Mouse (Mus musculus) urinary bladder, postnatal 25 days (tissue): ENCODE data around the gene 4930595D18Rik.
A peak's percentile ranks its signal among the peaks of the same experiment; 100 is the strongest.

ENCODE experiments used
- DNase-seq: peaks from one replicate; pipeline ENCODE4 v3.0.0; 2022; ENCODE audit warnings: low spot score

4930595D18Rik gene

DNA sequence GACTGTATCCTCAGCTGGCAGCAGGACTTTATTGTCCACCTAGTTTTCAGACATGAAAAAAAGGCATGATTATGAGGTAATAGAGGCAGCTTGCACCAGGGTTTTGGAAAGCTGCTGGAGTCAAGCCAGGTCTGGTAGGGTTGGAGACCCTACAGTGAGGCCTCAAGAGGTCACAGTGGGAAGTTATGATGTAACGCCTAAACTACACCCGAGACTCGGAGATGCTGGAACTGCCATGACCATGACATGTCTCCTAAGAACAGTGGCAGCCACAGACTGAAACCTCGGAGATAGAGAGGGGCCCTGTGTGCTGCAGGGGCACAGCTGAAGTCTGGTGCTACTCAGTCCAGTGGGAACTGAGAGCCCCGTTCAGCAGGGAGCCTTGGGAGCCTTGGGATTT, at the start of gene 4930595D18Rik:
Gene 4930595D18Rik (minus strand): TSS at position 16 of the 400 bp plus-strand sequence.
- DNase-seq = no peak

DNA sequence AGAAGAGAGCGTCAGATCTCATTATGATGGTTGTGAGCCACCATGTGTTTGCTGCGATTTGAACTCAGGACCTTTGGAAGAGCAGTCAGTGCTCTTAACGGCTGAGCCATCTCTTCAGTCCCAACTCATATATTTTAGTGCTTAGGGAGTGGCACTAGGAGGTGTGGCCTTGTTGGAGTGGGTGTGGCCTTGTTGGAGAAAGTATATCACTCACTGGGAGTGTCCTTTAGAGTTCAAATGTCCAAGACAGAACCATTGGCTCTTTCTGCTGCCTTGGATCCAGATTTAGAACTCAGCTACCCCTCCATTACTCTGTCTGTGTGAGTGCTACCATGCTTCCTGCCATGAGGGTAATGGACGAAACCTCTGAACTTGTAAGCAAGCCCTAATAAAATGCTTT, 49.5 kb upstream of the 4930595D18Rik start:
- no peak for DNase-seq

DNA sequence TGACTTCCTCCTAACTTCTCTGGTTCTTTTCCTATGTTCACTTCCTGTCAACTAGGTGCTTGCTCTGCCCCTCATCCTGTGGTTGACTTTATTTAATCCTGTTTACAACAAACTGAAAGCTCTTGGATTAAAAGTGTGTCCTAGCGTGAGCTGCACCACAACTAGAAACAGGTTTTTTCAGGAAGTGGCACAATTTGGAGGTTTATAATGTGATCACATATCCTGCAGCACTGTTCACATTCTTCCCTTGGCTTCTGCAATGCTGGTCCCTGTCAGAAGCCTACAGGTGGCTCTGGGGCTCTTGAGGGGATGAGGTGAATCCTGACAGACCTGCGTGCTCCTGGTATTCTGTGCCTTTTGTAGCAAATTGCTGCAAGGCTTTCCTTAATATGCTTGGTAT, 46.5 kb upstream of the 4930595D18Rik start:
- DNase-seq = no peak

DNA sequence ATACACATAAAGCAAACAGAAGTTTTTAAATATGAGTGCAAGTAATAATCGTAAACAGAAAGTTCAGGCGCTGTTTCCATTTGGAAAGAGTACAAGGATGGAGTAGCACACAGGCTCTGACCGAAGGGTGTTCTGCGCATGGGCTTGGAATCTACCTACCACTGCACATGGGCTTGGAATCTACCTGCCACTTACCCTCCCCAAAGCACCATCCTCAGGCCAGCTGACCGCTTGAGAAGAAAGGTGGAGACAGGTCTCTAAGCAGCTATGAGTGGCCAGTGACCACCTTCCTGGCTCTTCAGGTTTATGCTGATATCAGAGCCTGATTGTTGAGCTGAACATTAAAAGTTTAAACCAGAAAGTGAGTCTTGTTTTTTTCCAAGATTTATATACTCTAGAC, 44.2 kb upstream of the 4930595D18Rik start:
- no peak for DNase-seq

DNA sequence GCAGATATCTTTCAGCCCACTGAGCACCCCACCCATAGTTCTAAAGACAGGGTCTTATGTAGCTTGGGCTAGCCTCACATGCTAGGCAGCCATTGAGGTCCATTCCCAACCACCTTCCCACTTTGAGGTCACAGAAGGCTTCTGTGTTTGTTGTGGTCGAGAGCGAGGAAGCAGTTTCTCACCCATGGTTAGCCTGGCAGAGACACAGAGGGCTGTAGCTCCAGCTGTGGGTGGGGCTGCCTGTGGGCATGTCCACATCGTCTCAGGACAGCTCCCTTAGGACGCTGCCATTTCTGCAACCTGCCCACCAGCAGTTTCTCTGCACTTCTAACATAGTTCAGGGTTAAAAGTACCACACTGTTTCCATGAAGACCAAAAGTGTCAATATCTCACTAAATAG, 43.1 kb upstream of the 4930595D18Rik start:
- no peak for DNase-seq

DNA sequence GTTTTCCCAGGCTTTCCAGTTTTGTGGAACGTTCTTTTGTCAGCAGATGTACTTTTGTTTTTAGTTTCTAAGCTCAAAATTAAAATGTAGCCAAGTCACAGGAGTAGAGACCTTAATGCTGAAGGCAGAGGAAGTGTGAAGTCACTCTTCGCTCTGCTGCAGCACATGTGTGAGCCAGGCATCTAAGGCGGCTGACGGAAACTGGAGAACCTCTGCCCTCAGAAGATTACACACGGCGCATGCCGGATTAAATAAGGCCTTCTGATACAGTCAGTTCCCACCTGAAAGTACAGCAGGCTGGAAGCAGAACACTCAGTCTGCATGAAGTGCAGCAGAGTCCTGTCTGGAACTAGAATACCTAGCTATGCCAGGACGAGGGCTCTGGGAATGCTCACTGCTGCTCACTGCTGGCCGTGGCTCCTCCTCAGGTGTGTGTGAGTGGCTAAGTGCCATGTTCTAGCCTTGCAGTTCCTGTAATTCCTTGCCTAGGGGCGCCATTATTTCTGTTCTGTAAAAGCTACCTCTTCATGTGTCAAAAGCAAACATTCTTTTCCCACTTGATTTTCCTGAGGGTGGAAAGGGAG, 41.0 kb upstream of the 4930595D18Rik start:
- no peak for DNase-seq

DNA sequence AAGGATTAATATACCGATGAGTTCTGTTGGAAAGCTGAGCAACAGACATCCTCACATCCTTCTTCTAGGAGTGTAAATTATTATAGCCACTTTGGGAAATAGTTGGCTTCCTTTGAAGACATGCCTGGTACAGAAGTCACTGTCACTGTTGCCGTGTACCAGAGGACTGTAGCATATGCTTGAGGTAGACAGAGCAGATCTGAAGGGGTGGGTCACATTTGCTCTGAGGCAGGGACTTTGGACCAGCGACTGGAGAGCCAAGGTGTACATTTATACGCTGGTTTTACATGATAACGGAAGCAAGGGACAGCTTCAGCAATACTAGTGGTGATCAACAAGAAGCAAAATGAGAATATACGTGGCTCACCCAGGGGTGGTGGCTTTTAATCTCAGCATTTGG, 34.6 kb upstream of the 4930595D18Rik start:
- no peak for DNase-seq

DNA sequence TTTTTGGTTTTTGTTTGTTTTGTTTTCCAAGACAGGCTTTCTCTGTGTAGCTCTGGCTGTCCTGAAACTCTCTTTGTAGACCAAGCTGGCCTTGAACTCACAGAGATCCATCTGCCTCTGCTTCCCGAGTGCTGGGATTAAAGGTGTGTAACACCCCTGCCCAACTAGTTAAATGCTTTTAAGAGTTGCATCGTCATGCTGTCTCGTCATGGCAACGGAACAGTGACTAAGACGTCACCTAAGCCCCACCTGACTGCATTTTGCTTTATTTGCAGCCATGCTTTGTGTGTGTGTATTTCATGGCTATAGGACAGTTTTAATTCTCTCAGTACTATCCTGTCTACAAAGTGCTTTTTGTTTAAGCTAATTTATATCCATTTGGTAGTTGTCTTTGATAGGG, 27.4 kb upstream of the 4930595D18Rik start:
- no peak for DNase-seq

DNA sequence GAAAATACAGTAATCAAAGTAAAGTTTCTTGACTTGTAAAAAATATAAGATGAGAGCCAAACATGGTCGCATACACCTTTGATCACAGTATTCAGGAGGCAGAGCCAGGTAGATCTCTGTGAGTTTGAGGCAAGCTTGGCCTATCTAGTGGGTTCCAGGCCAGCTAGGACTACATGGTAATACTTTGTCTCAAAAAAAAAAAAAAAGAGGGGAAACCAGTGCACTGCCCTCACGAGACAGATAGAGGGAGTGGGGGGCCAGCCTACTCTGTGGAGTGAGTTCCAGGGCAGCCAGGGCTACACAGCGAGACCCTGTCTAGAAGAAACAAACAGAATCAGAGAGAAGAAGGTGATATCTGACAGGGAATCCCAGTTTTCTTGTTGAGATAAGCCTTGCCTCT, 23.4 kb upstream of the 4930595D18Rik start:
- DNase-seq = no peak

DNA sequence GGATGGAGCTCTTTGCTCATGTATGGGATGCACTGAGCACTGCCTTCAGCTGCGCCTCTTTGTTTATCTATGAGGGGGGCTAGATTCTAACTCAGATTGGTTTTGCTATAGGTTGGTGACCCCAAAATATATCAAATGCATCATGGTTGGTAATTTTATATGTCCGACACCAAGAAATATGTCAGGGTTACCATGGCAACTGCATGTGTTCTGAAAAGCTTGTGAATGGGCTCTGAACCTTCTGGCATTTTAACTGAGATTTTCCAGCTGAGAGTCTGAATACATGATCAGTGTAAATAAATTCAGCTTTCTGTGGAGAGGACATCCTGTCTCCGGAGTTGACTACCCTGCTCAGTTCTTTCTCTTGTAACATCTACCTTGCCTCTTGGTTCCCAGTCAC, 19.7 kb upstream of the 4930595D18Rik start:
- no peak for DNase-seq

DNA sequence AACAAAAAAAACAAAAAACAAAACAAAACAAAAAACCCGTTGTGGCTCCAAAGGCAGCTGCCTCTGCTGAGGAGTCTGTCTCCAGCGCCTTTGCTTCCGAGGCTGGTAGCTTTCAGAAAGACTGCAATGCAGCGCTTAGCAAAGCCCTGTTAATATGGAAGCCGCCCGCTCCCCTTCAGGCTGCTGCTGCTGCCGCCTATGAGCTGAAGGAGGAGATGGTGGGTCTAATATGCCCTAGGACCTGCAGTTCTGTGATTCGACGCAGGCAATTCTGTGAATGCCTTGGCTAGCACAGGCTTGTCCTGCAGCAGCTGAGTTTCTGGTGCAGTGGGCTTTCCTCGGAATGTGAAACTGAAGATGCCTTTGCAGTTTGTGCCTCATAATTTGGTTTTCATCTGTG, 18.8 kb upstream of the 4930595D18Rik start:
- DNase-seq = no peak

DNA sequence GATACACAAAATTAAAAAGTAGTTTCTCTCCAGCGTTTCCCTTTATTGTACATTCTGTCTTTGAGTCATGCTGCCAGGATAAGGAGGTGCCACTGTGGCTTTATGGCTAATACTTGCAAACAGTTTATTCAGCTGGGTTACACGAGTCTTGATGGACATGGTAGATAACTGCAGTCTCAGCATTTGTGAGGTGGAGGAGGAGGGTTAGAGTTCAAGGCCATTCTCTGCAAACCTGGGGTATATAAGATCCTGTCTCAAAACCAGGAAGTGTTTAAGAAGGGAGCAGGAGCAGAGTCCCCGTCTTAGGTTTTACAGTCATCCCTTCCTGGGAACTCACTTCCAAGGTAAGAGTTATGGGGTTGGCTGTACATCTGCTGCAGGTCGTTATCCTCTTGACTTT, 12.3 kb upstream of the 4930595D18Rik start:
- no peak for DNase-seq

DNA sequence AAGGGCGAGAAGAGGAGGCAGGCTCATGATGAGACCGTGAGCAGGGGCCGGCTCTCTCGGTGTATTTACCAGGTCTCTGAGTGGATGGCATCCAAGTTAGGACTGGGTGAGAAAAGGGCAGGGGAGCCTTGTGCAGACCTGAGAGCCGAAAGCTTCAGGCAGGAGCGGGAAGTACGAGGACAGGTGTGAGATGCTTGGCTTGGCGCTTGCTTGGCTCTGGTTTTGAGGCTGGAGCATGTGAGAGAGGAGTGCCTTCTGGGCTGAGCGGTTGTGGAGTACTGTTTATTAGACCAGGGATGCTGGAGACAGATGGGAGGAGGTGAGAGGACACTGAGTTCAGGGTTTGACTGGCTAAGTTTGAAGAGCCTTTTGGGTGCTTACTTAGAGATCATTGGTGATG, 9.0 kb upstream of the 4930595D18Rik start:
- no peak for DNase-seq

DNA sequence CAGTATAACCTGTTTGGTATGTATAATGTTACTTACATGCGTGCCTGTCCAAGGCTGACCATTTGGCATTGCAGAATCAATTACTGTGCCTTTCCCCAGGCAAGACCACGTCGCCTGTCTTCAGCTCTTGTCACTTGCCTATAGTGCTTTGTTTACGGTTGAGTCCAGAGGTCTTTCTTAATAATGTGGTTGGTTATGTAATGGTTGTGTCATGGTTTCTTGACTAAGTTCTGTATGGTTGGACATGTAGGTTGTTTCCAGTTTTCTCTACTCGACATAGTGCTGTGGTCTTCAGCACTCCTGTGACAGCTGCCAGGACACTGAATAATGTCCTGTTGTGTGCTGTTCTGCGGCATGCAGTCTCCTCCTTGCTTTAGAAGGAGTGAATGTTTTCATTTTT, 8.5 kb upstream of the 4930595D18Rik start:
- no peak for DNase-seq

DNA sequence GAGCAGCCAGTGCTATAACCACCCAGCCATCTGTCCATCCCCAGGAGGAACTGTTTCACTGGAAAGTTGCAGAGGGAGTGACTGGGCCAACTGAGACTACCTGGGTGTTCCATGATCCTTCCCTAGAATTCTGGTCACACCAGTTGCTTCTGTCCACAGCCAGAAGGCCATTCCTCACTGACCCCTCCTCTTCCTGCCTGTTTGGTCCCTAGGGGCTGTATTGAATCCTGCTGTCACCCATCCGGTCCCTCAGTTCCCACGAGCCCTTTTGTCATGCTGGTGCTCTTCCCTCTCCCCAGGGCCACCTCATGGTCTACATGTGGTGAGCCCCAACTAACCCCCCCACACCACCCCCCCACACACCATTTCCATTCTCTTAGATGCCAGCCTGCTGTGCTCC, 6.6 kb upstream of the 4930595D18Rik start:
- DNase-seq = no peak

DNA sequence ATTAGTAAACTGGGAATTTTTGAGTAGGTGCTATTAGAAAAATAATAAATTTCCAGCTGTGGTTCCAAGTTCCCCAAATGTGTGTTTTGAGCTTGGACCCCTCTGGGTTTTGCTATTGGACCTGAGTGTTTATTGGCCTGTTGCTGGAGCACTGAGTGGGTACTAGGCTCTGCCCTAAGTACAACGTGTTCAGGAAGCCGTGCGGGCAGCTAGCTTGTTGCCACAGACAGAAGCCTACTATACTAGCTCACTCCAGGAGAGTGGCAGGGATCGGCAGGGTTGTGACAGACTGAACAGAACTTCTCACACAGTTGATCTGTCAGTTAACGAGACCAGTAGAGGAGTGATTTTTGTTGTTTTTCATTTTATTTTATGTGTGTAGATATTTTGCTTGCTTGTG, 6.1 kb upstream of the 4930595D18Rik start:
- no peak for DNase-seq

DNA sequence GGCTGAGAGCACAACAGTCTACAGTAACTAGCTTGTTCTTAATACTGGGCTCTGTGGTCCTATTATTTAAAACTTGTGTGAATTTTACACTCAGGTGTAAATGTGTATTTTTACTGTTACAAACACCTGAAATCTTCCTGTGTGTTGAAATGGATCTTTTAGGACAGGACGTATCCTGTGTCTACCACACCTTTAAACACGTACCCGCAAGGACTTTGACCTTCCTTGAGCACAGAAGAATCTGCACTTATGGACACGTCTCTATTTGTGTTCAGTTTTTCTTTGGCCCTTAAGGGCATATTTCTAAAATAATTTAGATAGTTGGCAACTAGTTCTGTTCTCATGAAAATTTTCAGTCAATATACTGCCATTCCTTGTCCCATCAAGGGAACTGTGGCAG, 4.0 kb upstream of the 4930595D18Rik start:
- DNase-seq = no peak

DNA sequence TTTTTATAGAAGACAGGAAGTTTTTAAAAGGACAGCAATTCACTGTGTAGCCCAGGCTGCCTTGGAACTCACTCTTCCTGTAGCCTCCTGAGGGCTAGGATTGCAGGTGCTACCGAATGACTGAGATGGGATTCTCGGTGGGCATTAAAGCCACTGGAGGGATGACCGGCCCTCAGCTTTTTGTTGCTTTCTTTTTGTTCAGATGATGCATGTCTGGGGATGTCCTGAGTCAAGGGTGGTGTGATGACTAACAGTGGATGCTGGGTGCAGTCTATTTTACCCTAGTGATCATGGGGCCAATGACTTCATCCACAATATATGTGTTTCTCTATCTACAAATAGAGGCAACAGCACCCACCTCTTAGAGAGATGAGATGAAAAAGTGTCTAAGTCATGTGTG, 2.7 kb upstream of the 4930595D18Rik start:
- DNase-seq = no peak

DNA sequence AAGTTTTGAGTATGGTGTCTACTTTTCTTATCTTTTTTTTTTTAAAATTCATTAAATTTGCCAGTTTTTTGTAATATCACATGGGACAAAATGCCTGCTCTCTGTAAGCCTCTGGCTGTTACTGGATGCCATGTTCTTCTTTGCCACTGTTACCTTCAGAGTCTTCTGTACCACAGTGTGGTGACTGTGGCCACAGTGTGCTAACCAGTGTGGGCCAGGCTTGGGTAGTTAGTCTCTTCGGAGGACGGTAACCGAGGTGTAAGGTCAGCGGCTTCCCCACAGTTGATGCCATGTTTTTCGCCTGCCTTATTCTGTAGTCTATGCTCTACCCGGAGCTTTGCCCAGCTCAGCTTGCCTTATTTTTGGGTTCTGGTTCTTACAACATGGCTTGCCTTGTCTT, 1.9 kb downstream of the 4930595D18Rik start:
- DNase-seq = no peak

DNA sequence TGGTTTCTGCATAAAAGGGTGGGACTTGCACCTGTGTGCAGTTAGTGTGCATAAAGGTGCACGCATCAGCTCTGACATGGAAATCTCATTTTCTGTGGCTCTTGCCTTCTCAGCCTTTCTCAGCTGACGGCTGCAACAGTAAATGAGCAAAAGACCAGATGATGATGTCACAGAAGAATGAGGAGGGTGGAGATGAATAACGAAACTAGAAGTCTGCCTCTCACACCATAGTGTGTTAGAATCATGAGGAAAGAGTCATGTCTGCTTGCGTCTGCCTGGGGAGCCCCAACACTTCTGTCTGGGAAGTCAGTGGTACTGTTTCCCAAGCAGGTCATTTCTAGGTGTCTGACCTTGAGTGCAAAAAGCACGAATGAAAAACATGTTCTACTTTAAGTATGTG, 2.4 kb downstream of the 4930595D18Rik start:
- no peak for DNase-seq

DNA sequence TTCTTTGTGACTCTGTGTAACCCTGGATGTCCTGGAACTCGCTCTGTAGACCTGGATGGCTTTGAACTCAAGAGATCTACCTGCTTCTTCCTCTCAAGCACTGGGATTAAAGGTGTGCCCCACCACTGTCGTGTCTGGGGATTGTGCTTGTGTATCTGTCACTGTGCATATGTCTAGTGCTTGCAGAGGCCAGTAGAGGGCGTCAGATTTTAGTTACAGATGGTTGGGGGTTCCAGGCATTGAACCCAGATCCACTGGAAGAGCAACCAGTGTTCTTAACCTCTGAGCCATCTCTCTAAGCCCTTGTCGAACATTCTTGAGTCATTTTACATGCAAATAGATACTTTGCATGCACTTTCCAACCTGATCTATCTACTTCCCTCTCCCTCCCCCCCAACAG, 5.5 kb downstream of the 4930595D18Rik start:
- no peak for DNase-seq

DNA sequence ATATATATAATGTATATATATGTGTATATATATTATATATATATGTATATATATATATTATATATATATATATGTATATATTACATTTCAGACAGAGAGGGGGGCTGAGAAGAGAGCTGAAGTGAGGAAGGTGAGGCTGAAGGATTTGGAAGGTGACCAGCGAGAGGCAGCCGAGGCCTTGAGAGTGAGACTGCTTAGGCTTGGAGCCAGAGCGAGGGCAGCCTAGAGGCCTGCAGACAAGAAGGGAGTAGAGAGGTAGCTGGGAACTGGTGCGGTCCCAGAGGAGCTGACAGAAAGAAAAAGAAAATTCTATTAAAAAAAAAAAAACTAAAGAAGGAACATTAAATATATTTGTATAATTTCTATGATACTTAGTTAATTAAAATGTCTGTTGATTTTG, 15.4 kb downstream of the 4930595D18Rik start:
- DNase-seq = no peak

DNA sequence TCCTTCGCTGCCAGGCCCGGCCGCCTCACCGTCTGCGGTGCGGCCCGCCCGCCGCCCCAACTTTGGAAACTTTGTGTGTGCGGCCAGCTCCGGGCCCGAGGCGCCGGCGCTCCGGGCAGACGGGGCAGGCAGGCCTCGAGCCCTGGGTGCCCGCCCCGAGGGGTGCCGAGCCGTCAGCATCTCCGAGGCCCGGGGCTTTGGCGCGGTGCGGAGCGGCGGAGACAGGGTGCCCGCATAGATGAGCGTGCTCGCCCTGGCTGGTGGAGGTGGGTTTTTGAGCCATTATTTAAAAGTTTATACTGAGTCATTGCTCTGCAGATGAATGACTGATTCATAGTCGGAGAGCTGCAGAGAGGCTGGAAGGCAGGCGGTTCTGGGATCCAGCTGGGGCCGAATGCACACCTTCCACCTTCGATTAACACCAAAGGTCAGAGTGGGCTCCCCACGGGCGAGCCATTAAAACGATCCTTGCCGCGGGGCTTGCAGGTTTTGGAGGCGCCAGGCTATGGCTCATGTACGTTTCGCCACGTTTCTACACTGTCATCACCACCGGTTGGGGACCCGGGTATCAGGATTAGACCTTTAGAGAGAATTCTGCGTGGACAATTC, 17.5 kb downstream of the 4930595D18Rik start:
- peak; percentile 36 for DNase-seq

DNA sequence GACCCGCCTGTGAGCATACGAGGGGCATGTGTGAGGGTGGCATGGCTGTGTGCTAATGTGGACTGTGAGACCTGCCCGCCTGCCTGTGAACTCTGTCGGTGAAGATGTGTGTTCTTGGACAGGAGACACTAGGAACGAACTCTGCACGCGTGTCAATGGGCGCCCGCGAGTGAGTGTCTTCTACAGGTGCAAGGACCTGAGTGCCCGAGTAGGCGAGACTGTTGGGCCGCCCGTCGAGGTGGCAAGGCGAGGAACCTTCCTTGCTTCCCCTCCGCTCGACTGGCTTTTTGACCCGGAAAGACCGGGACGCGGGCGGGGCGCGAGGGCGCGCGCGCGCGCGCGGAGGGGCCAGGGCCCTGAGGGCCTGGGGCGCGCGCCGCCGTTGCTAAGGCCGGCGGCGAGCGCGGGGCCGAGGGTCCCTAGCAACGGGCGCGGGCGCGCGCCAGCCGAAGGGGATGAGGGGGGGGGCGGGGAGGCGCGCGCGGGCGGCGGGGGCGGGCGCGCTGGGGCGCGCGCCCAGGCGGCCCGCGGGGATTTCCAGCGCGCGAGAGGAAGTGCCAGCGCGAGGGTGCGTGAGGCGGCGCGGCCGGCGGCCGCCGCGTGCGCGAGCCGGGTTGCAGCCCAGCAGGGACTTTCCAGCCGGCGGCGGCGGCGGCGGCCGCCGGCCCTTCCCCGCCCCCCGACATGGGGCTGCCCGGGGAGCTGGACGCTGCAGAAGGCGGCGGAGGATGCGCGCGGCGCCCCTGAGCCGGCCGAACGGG, 18.3 kb downstream of the 4930595D18Rik start, which contains the start of gene Traf3:
Gene Traf3 (plus strand): TSS at position 540 of the 761 bp plus-strand sequence.
- DNase-seq = peak; percentile 69
